Mouse (Mus musculus): Measurements from ENCODE around the gene Psmb9.

DNA sequence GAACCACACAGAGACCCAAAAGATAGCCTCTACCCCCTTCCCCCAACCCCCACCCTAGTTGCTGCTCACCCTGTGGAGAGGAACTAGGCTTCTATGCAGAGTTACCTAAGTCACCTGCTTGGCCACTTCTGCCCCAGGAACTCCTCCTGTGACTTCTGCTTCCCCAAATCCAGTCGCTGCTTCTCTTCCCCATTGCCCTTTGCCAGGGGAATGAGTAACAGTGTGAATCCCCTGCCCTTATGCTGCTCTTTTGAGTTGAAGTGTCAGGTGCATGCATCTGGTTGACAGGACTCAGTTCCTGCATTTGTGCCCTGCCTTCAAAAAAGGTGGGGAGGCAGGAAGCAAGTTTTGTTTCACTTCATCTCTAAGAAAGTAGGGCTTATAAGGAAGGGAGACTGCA is 13.5 kb downstream of the Psmb9 start:
- TF ChIP-seq POLR2A (IDR thresholded peaks at IDR 0.05; ENCODE audit: insufficient read depth, low read depth, low read length) (no peak), CTCF (IDR thresholded peaks at IDR 0.05) (no peak)
